Mouse (Mus musculus) spleen, adult 12 weeks (tissue): ENCODE measurements around the gene Slc12a5.

ENCODE experiments used
- DNase-seq: peaks from one replicate; pipeline ENCODE4 v3.0.0; 2022; ENCODE audit warnings: low spot score

Slc12a5 gene

DNA sequence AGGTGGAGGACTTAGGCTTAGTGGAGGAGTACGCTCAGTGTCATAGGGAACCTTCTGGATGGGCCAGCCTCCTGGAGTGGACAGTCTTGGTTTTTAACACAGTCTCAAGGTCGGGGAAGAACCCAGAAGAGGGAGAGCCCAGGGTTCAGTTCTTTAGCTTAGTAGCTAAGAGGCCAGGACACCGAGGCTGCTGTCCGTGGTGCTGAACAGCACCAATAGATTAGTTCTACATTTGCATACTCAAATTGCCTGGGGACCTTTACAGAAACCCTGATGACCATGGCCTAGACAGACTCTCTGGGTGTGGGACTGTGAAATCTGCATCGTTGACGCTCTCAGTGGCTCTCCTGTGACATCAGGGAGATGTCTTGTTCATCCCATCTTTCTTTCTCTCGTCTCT is 19.1 kb downstream of the Slc12a5 start:
- DNase-seq, result no peak

DNA sequence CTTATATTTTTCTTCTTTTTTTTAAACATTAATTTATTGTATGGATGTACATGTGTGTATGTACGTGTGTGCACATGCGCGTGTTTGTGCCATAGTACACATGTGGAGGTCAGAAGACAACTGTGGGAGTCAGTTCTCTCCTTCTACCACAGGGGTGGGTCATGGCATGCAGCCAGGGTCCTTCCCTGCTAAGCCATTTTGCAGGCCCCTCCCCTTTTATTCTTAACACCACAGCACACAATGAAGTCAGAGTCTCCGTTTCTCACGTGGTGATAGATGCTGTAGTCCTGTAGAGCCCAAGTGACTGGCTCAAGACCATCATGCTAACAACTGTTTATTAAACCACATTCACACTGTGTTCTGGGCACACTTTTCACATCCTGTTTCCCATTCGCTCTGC is 25.4 kb downstream of the Slc12a5 start:
- DNase-seq, result no peak

GRCm38 (mm10) chr2:164986371-164987027 is 25.9 kb downstream of the Slc12a5 start:
- no peak for DNase-seq

- DNase-seq, result no peak
Observed at GRCm38 (mm10) chr2:164988777-164989176, 28.2 kb downstream of the Slc12a5 start.

DNA sequence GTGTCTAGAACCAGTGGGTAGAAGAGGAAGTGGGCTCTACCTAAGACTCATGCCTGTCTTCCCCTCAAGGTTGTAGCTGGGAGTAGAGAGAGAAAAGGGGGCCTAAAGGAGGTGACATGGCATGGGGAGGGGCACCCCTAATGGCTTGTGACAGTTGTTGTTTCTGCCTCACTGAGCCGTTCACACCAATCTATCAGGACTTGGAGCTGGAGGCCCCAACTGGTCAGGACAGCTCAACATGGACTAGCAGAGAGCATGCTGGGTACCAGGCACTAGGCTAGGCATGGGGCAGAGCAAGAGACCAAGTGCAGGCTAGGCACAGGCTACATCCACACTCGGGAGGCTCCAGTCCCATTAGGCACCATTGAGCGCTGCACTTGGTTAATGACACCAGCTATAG is 30.5 kb downstream of the Slc12a5 start:
- DNase-seq, result no peak

GRCm38 (mm10) chr2:164991808-164992207 is 31.2 kb downstream of the Slc12a5 start:
- no peak for DNase-seq

DNA sequence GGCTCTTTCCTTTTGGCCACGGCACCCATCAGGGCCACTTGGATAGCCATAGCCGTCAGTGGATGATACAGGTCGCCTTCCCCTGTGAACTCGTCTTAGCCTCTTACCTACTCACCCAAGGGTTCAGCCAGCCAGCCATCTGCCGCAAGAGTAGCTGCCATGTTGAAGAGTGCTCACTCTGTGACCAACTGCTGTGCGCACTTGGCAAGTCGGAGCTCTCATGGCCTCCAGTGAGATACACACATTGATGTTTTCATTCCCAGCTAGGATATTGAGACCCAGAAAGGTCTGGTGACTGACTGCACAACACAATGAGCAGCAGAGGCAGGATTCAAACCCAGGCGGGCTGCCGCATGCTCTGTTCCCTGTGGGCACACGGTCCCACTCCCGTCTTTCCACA is 33.6 kb downstream of the Slc12a5 start:
- no peak for DNase-seq

- no peak for DNase-seq
Observed at GRCm38 (mm10) chr2:164994659-164995428, 34.2 kb downstream of the Slc12a5 start.

DNA sequence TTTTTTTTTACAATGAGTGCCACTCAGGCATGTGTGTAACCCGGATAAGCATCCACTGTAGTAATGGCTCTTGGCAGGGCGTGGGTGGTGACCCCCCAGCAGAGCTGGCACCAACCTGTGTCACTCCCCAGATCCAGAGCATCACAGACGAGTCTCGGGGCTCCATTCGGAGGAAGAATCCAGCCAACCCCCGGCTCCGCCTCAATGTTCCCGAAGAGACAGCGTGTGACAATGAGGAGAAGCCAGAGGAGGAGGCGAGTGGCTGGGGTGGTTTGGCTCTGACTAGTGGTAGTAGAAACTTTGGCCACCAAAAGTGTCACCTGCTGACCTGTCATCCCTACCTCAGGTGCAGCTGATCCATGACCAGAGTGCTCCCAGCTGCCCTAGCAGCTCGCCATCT is 35.4 kb downstream of the Slc12a5 start:
- no peak for DNase-seq

GRCm38 (mm10) chr2:164996848-164997720 is 36.5 kb downstream of the Slc12a5 start:
- DNase-seq, result no peak

- no peak for DNase-seq
Observed at GRCm38 (mm10) chr2:164997721-164998428, 37.3 kb downstream of the Slc12a5 start.

DNA sequence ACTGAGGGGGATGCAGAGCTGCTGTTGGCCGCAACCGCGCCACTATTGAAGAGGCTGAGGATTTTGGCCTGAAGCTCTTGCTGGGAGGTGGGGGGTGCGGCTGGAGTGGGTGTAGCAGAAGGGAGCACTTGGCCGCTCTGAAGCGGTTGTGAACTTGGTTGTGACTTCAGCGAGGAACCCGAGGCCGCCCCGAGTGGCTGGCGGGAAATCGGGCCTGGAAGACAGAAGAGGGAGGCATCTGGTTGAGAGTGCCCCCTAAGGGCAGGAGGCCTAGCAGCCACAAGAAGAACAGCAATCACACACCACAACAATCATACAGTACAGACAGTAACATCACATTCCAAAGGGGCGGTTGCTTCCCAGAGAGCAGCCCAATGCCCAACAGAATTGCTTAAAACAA is 41.4 kb downstream of the Slc12a5 start:
- no peak for DNase-seq

- DNase-seq, result no peak
Observed at GRCm38 (mm10) chr2:165003108-165003507, 42.5 kb downstream of the Slc12a5 start.

DNA sequence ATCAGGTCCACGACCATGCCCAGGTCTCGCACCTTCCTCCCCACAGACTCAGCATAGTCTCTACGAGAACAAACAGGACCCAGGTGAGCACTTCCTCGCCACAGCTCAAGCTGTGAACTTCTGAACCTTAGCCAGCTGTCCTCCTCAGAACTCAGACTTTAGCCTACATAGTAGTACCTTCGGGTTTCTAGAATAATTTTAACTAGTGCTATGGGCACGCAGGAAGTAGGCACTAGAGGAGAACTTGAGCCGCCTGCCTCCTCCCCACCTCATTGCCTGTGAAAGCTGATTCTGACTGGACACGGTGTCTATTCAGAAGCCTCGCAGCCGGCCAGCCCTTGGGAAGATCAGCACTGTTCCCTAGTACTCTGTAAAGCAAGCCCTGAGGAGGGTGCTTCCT is 43.6 kb downstream of the Slc12a5 start:
- DNase-seq, result no peak

DNA sequence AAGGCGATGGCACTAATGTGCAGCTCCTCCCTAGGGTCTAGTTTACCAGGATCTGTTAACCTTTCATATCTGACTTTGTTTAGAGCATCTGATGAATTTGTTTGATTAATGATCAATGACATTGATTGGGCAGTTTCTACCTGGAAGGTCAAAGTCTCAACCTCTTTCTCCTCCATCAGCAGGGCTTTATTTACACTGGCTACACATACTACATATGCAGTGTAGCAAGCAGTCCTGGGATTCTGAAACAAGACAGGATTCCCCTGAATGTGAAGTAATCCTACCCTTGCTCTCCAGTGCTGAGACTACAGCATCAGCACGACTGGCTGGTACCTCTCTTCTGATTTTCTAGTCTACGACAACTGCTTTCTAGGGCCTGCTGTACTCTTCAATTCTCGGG is 46.2 kb downstream of the Slc12a5 start:
- no peak for DNase-seq

DNA sequence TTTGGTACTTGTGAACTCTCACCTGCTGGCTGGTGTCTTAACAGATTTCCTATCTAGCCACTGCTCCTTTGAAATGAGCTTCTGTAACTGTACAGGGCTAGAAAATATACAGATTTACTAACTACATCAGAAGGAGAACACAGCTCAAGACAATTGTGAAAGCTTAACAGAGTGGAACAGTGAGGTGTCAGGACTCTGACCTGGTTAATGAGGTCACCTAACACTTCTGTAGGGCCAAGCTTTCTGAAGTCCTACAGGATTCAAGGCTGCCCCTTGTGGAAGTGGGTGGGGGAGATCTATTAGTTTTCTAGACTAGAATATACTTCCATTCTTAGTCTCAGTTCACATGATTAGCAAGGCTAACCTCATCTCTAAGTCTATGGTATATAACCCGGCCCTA is 47.4 kb downstream of the Slc12a5 start:
- DNase-seq, result no peak

- no peak for DNase-seq
Observed at GRCm38 (mm10) chr2:165009161-165009560, 48.6 kb downstream of the Slc12a5 start.

- no peak for DNase-seq
Observed at GRCm38 (mm10) chr2:165009581-165009980, 49.0 kb downstream of the Slc12a5 start.

DNA sequence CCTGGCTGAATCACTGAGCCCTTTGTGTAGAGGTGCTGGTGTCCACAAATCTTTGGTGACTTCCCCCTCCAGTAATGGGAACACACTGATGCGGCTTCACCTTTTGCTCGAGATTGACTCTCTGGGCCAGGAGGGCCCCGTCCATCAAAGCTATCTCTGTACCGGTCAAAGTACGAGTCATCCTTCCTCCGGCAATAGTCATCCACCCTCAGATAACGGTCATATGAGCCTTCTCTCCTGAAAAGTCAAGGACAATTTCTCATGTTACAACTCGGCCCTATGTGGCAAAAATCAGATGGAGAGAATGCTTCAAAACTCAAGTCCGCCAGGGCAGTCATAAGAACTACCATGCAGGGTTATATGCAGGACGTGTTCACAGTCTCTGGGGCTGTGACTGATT is 49.7 kb downstream of the Slc12a5 start:
- DNase-seq, result no peak

DNA sequence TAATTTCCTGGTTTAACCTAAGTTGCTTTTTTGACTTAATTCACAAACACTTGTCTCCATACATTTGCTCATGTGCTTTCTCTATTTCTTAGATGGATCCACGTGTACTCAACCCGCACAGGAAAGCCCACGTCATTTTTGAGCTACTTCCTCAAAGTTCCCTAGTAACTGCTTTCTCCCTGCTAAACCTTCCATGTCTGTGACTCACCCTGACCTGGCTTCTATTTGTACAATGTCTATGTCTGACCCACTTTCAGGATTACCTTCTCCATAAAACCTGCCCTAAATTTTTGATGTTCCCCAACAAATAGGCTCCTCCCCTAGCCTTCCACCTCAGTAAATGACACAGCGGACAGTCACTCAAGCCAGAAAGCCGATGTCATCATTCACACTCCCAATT is 54.3 kb downstream of the Slc12a5 start:
- no peak for DNase-seq

DNA sequence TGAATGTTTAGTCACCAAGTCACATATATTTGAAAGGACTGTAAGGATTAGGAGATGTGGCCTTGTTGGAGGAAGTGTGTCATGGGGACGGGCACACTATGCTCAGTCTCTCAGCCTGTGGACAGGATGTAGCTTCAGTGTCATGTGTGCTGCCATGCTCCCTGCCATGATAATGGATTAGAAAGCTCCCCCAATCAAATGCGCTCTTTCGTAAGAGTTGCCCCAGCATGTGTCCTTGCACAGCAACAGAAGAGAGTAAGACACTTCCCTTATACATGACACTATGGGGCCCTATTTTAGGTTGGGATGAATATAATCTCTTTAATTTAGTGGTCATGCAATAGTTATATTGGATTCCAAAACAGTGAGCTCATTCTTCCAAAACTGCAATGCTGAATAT is 59.9 kb downstream of the Slc12a5 start:
- DNase-seq, result no peak

DNA sequence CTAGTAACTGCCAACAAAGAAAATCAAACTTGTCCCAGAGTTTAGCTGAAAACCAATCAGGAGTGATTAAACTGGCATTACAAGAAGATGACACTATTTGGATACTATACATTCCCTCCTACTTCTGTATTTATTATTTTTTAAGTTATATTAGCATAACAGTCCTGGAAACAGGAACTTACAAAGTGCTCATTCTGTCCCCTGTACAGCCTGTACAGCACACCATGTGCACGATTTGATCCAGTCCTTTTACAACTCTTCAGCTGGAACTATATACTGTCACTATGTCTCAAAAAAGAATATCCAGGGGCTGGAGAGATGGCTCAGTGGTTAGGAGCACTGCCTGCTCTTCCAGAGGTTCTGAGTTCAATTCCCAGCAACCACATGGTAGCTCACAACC is 66.6 kb downstream of the Slc12a5 start:
- DNase-seq, result no peak
